Mouse (Mus musculus) spleen, adult 2 months (tissue): ENCODE results near the gene Gm10271.

Source experiments
- CTCF ChIP-seq: fragments of 200-500 bp; IDR thresholded peaks from 2 replicates; pipeline ENCODE4 v1.5.1; 2011; ENCODE audit warnings: mild to moderate bottlenecking, inconsistent platforms; ENCODE audit not compliant: insufficient read depth, insufficient read length, insufficient replicate concordance; ENCODE audit errors: extremely low read depth
- POLR2A ChIP-seq: fragments of 200-500 bp; IDR thresholded peaks from 2 replicates; pipeline ENCODE4 v1.6.1; 2011; ENCODE audit warnings: low read depth, low read length, inconsistent platforms

DNA sequence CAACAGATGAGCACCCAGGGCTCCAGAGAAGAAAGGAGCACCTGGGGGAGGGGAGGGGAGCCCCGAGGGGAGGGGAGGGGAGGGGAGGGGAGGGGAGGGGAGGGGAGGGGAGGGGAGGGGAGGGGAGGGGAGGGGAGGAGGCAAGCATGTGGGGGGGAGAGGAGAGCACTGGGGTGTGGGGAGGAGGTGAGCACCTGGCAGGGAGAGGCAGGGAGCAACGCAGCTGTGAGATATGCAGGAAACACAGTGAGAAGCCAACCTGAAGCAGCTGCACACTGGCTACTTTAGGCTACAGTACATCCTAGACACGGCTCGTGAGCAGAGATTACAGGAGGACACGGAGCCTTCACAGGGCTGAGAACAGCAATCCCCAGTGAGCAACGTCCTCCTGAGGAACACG, 41.5 kb downstream of the Gm10271 start:
- TF ChIP-seq CTCF (no peak), POLR2A (no peak)
